Mouse (Mus musculus): ENCODE measurements around the gene Myo1h. TPM values are rescaled to one million over a fixed set of nuclear protein-coding genes. Genes with fewer than 3 reads are reported as not detected.

The Myo1h gene
- polyA plus RNA-seq, 1 experiment from 2014 or later = 2.8 TPM

DNA sequence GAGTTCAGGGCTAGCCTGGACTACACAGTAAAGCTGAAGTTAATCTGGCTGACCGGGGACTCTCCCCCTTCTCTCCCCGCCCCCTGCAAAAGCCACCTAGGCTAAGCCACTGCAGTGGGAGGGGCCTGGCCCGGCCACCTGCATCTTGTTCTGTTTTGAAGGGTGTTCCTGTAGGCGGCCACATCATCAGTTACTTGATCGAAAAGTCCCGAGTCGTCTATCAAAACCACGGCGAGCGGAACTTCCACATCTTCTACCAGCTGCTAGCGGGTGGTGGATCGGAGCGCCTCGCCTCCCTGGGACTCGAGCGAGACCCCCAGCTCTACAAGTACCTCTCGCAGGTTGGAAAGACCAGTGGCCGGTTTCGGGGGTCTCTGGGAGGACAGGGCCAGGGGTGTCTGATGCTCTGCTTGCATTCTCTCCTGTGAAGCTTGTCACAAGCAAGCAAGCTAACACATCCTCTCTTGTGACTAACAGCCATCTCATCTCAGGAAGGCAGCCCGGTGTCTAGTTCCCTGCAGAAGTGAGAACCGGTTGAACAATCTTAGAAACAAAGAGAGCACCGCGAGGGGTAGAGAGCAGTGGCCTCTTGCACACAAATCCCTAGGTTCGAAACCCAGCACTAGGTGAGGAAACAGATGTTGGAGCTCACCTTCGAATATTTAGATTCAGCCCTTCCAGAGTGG is 34.3 kb downstream of the Myo1h start:
- H3K36me3 ChIP-seq (ENCODE audit: control insufficient read depth, insufficient read depth) = no peaks in the 10 kb centered on the region
- H3K4me2 ChIP-seq (replicated peaks; ENCODE audit: low read depth) = no peak overlapping the region
- no peaks in the 10 kb centered on the region for H3K4me1 ChIP-seq (replicated peaks; ENCODE audit: control insufficient read depth, insufficient read depth, low read length)
- TF ChIP-seq CTCF (IDR thresholded peaks at IDR 0.05; ENCODE audit: low read depth) = no peak
- WGBS = 57% methylated on average over 25 of the region's 25 CpGs
- H3K4me3 ChIP-seq (ENCODE audit: low read depth, low read length) = no peak overlapping the region
- no peaks in the 10 kb centered on the region for H3K27me3 ChIP-seq (replicated peaks; ENCODE audit: control insufficient read depth, insufficient read depth, low read length)
- H3K27ac ChIP-seq (ENCODE audit: low read depth, low read length) = no peak overlapping the region
- H3K9ac ChIP-seq (ENCODE audit: low read depth, low read length) = no peak overlapping the region
- H3K9me3 ChIP-seq (ENCODE audit: control insufficient read depth) = no peaks in the 10 kb centered on the region
- ATAC-seq = no peak; the same call in 1 of the 2 replicates

DNA sequence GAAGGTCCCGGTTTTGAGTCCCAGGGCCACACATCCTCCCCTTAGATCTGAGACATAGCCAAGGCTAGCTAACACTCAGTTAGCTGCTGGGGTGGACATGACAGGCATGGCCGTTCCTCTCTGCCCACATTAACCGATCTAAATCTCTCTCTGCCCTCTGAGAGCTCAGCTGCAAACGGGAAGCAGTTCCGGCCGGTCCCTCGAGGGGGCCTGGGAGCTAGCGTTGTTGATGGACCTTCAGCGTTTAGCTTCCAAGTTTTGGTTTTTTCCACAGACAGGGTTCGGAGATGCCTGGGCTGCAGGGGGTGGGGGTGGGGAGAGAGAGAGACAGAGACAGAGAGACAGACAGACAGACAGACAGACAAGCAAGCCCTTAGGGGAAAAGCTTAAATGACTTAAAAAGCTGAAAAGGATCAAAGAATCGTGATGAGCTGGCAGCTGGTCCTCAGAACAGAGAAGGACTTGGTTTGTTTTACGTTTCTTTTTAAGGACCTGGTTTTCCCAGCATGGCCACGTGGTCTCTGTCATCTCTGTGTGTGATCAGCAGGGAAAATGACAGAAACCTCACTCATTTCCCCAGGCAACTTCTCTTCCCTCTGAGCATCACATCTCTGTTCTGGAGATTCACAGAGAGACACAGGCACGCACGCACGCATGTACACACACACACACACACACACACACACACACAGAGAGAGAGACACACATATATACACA is 35.0 kb downstream of the Myo1h start:
- Histone ChIP-seq H3K9ac (ENCODE audit: low read depth, low read length) (no peak overlapping the region), H3K4me1 (replicated peaks; ENCODE audit: control insufficient read depth, insufficient read depth, low read length) (no peaks in the 10 kb centered on the region), H3K36me3 (ENCODE audit: control insufficient read depth, insufficient read depth) (no peaks in the 10 kb centered on the region), H3K4me2 (replicated peaks; ENCODE audit: low read depth) (peak overlapping the region; percentile 17; the same call in 1 of the 2 replicates), H3K9me3 (ENCODE audit: control insufficient read depth) (no peaks in the 10 kb centered on the region), H3K27ac (ENCODE audit: low read depth, low read length) (no peak overlapping the region), H3K4me3 (ENCODE audit: low read depth, low read length) (no peak overlapping the region), H3K27me3 (replicated peaks; ENCODE audit: control insufficient read depth, insufficient read depth, low read length) (no peaks in the 10 kb centered on the region)
- ATAC-seq = no peak
- TF ChIP-seq CTCF (IDR thresholded peaks at IDR 0.05; ENCODE audit: low read depth) = peak; percentile 71
- 23% methylated on average over 16 of the region's 16 CpGs for WGBS

- Histone ChIP-seq H3K4me1 (replicated peaks; ENCODE audit: control insufficient read depth, insufficient read depth, low read length) (no peaks in the 10 kb centered on the region), H3K9ac (ENCODE audit: low read depth, low read length) (no peak overlapping the region), H3K36me3 (ENCODE audit: control insufficient read depth, insufficient read depth) (no peaks in the 10 kb centered on the region), H3K27me3 (replicated peaks; ENCODE audit: control insufficient read depth, insufficient read depth, low read length) (no peaks in the 10 kb centered on the region), H3K4me3 (ENCODE audit: low read depth, low read length) (no peak overlapping the region), H3K27ac (ENCODE audit: low read depth, low read length) (no peak overlapping the region), H3K9me3 (ENCODE audit: control insufficient read depth) (no peaks in the 10 kb centered on the region), H3K4me2 (replicated peaks; ENCODE audit: low read depth) (no peak overlapping the region)
- WGBS = 48% methylated on average over 5 of the region's 5 CpGs
- peak; percentile 78 for ATAC-seq
- no peak for TF ChIP-seq CTCF (IDR thresholded peaks at IDR 0.05; ENCODE audit: low read depth)
These were observed 54.0 kb downstream of the Myo1h start for GRCm38 (mm10) chr5:114342996-114343395.

- no peak for TF ChIP-seq CTCF (IDR thresholded peaks at IDR 0.05; ENCODE audit: low read depth)
- H3K27me3 ChIP-seq (replicated peaks; ENCODE audit: control insufficient read depth, insufficient read depth, low read length) = no peaks in the 10 kb centered on the region
- WGBS = 78% methylated on average over 7 of the region's 7 CpGs
- ATAC-seq = no peak
- no peaks in the 10 kb centered on the region for H3K36me3 ChIP-seq (ENCODE audit: control insufficient read depth, insufficient read depth)
- H3K4me2 ChIP-seq (replicated peaks; ENCODE audit: low read depth) = no peak overlapping the region
- H3K9ac ChIP-seq (ENCODE audit: low read depth, low read length) = no peak overlapping the region
- H3K4me3 ChIP-seq (ENCODE audit: low read depth, low read length) = no peak overlapping the region
- no peaks in the 10 kb centered on the region for H3K9me3 ChIP-seq (ENCODE audit: control insufficient read depth)
- no peaks in the 10 kb centered on the region for H3K4me1 ChIP-seq (replicated peaks; ENCODE audit: control insufficient read depth, insufficient read depth, low read length)
- H3K27ac ChIP-seq (ENCODE audit: low read depth, low read length) = no peak overlapping the region
These were observed 54.6 kb downstream of the Myo1h start for GRCm38 (mm10) chr5:114343612-114344011.

DNA sequence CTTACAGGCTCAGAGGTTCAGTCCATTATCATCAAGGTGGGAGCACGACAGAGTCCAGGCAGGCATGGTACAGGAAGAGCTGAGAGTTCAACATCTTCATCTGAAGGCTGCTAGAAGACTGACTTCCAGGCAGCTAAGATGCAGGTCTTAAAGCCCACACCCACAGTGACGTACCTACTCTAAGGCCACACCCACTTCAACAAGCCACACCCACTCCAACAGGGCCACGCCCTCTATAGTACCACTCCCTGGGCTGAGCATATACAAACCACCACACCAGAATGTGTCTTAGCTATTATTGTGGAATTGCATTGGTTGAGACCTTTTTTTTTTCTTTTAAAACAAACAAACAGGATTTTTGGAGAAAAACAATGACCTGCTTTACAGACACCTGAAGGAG is 56.6 kb downstream of the Myo1h start:
- no peak overlapping the region for H3K9ac ChIP-seq (ENCODE audit: low read depth, low read length)
- no peak overlapping the region for H3K4me2 ChIP-seq (replicated peaks; ENCODE audit: low read depth)
- WGBS = 42% methylated on average over 3 of the region's 3 CpGs
- no peaks in the 10 kb centered on the region for H3K27me3 ChIP-seq (replicated peaks; ENCODE audit: control insufficient read depth, insufficient read depth, low read length)
- H3K27ac ChIP-seq (ENCODE audit: low read depth, low read length) = no peak overlapping the region
- TF ChIP-seq CTCF (IDR thresholded peaks at IDR 0.05; ENCODE audit: low read depth) = no peak
- no peaks in the 10 kb centered on the region for H3K4me1 ChIP-seq (replicated peaks; ENCODE audit: control insufficient read depth, insufficient read depth, low read length)
- H3K9me3 ChIP-seq (ENCODE audit: control insufficient read depth) = no peaks in the 10 kb centered on the region
- no peak overlapping the region for H3K4me3 ChIP-seq (ENCODE audit: low read depth, low read length)
- ATAC-seq = peak; percentile 68
- H3K36me3 ChIP-seq (ENCODE audit: control insufficient read depth, insufficient read depth) = no peaks in the 10 kb centered on the region

- no peaks in the 10 kb centered on the region for H3K4me1 ChIP-seq (replicated peaks; ENCODE audit: control insufficient read depth, insufficient read depth, low read length)
- no peak for TF ChIP-seq CTCF (IDR thresholded peaks at IDR 0.05; ENCODE audit: low read depth)
- no peak overlapping the region for H3K4me2 ChIP-seq (replicated peaks; ENCODE audit: low read depth)
- no peaks in the 10 kb centered on the region for H3K36me3 ChIP-seq (ENCODE audit: control insufficient read depth, insufficient read depth)
- H3K27ac ChIP-seq (ENCODE audit: low read depth, low read length) = no peak overlapping the region
- H3K9me3 ChIP-seq (ENCODE audit: control insufficient read depth) = no peaks in the 10 kb centered on the region
- ATAC-seq = no peak
- H3K4me3 ChIP-seq (ENCODE audit: low read depth, low read length) = no peak overlapping the region
- 80% methylated on average over 10 of the region's 10 CpGs for WGBS
- H3K27me3 ChIP-seq (replicated peaks; ENCODE audit: control insufficient read depth, insufficient read depth, low read length) = no peaks in the 10 kb centered on the region
- no peak overlapping the region for H3K9ac ChIP-seq (ENCODE audit: low read depth, low read length)
These were observed 58.0 kb downstream of the Myo1h start for GRCm38 (mm10) chr5:114347005-114347404.

All from intestine, postnatal 0 days (tissue).